Mouse (Mus musculus): ENCODE measurements at regions not wholly inside any gene's neighbourhood (a gene's known extent, or its start where the extent isn't known, plus 50 kb on each side); places are given as distances from the start of the nearest gene placed in this dataset.

GRCm38 (mm10) chr13:70103903-70104302 lies 301.7 kb downstream of the Med10 start:
- no peak for DNase-seq (ENCODE audit: low spot score in 2 of 2)
- Histone ChIP-seq H3K4me3 (no peak overlapping the region), H3K27ac (no peak overlapping the region)
- no peak for TF ChIP-seq CTCF (conservative IDR thresholded peaks at IDR 0.05)

- no peak for DNase-seq (ENCODE audit: low spot score in 2 of 2)
- no peak overlapping the region for H3K27ac ChIP-seq
- H3K4me3 ChIP-seq, result no peak overlapping the region
- TF ChIP-seq CTCF (conservative IDR thresholded peaks at IDR 0.05), result no peak
These were observed 313.4 kb downstream of the Med10 start for GRCm38 (mm10) chr13:70115576-70115975.

GRCm38 (mm10) chr13:70124860-70125545 lies 322.8 kb downstream of the Med10 start:
- no peak overlapping the region for H3K4me3 ChIP-seq
- no peak overlapping the region for H3K27ac ChIP-seq
- DNase-seq (ENCODE audit: low spot score in 2 of 2), result no peak
- TF ChIP-seq CTCF (conservative IDR thresholded peaks at IDR 0.05), result no peak

GRCm38 (mm10) chr13:70127310-70127709 lies 325.1 kb downstream of the Med10 start:
- Histone ChIP-seq H3K4me3 (no peak overlapping the region), H3K27ac (no peak overlapping the region)
- no peak for DNase-seq (ENCODE audit: low spot score in 2 of 2)
- no peak for TF ChIP-seq CTCF (conservative IDR thresholded peaks at IDR 0.05)

GRCm38 (mm10) chr13:70134544-70134943 lies 332.3 kb downstream of the Med10 start:
- TF ChIP-seq CTCF (conservative IDR thresholded peaks at IDR 0.05), result no peak

GRCm38 (mm10) chr13:70136209-70136608 lies 334.0 kb downstream of the Med10 start:
- no peak overlapping the region for H3K27ac ChIP-seq
- TF ChIP-seq CTCF (conservative IDR thresholded peaks at IDR 0.05), result no peak
- no peak for DNase-seq (ENCODE audit: low spot score in 2 of 2)
- no peak overlapping the region for H3K4me3 ChIP-seq

More at GRCm38 (mm10) chr13:70134544-70134943, 332.3 kb downstream of the Med10 start:
- H3K4me3 ChIP-seq, result no peak overlapping the region
- no peak overlapping the region for H3K27ac ChIP-seq
- DNase-seq (ENCODE audit: low spot score in 2 of 2), result no peak

GRCm38 (mm10) chr13:70144461-70144860 lies 342.3 kb downstream of the Med10 start:
- no peak overlapping the region for H3K4me3 ChIP-seq
- H3K27ac ChIP-seq, result no peak overlapping the region
- no peak for DNase-seq (ENCODE audit: low spot score in 2 of 2)
- TF ChIP-seq CTCF (conservative IDR thresholded peaks at IDR 0.05), result no peak

GRCm38 (mm10) chr13:70145466-70145865 lies 343.3 kb downstream of the Med10 start:
- DNase-seq (ENCODE audit: low spot score in 2 of 2), result no peak
- H3K27ac ChIP-seq, result no peak overlapping the region
- no peak for TF ChIP-seq CTCF (conservative IDR thresholded peaks at IDR 0.05)
- H3K4me3 ChIP-seq, result no peak overlapping the region

GRCm38 (mm10) chr13:70149041-70149898 lies 347.1 kb downstream of the Med10 start:
- TF ChIP-seq CTCF (conservative IDR thresholded peaks at IDR 0.05), result no peak
- no peak for DNase-seq (ENCODE audit: low spot score in 2 of 2)
- Histone ChIP-seq H3K4me3 (no peak overlapping the region), H3K27ac (no peak overlapping the region)

- no peak overlapping the region for H3K4me3 ChIP-seq
- DNase-seq (ENCODE audit: low spot score in 2 of 2), result no peak
- H3K27ac ChIP-seq, result no peak overlapping the region
- no peak for TF ChIP-seq CTCF (conservative IDR thresholded peaks at IDR 0.05)
These were observed 347.6 kb downstream of the Med10 start for GRCm38 (mm10) chr13:70149899-70150184.

GRCm38 (mm10) chr13:70153062-70153461 lies 350.9 kb downstream of the Med10 start:
- no peak for DNase-seq (ENCODE audit: low spot score in 2 of 2)
- no peak overlapping the region for H3K4me3 ChIP-seq
- no peak for TF ChIP-seq CTCF (conservative IDR thresholded peaks at IDR 0.05)
- no peak overlapping the region for H3K27ac ChIP-seq

- H3K27ac ChIP-seq, result no peak overlapping the region
- TF ChIP-seq CTCF (conservative IDR thresholded peaks at IDR 0.05), result no peak
- no peak for DNase-seq (ENCODE audit: low spot score in 2 of 2)
These were observed 353.4 kb downstream of the Med10 start for GRCm38 (mm10) chr13:70155596-70155995.

GRCm38 (mm10) chr13:70156975-70157588 lies 354.9 kb downstream of the Med10 start:
- DNase-seq (ENCODE audit: low spot score in 2 of 2), result peak in 1 of 2 experiments; percentile 6
- Histone ChIP-seq H3K27ac (no peak overlapping the region), H3K4me3 (no peak overlapping the region)
- no peak for TF ChIP-seq CTCF (conservative IDR thresholded peaks at IDR 0.05)

More at GRCm38 (mm10) chr13:70155596-70155995, 353.4 kb downstream of the Med10 start:
- H3K4me3 ChIP-seq, result no peak overlapping the region

All from layer of hippocampus, adult 2 months (tissue).